Mouse (Mus musculus) olfactory bulb, adult 2 months (tissue): ENCODE data around the gene Asb6.

Experiments used
- CTCF ChIP-seq: fragments of 200-500 bp; IDR thresholded peaks from 2 replicates; pipeline ENCODE4 v1.5.1; 2012; ENCODE audit warnings: low read depth, mild to moderate bottlenecking, low read length, moderate library complexity; ENCODE audit not compliant: insufficient read depth
- POLR2A ChIP-seq: fragments of 200-500 bp; IDR thresholded peaks from 2 replicates; pipeline ENCODE4 v1.6.1; 2012; ENCODE audit warnings: mild to moderate bottlenecking, low read depth, low read length, moderate library complexity; ENCODE audit not compliant: insufficient read depth

DNA sequence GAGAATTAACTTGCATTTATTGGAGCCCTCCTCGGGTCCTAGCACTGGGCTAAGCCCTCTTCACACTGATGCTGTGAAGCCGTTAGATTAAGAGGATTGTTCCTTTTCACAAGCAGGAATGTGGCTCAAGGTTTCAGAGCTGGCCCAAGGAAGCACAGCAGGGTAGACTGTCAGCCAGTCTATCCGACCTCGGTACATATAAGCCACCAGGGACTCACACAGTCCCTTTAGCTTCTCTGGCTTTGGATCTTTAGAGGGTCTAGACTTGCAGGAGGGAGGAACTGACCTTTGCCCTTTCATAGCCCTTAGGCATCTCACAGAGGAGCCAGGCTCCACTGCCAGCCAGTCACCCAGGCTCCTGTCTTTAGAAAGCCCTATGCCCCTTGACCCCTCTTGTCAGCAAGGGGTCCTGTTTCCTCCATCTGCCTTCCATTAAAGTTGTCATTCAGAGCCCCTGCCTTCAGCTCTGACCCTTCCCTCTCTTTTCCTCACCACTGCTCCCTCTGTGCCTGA lies at the start of gene Asb6:
- no peak for TF ChIP-seq POLR2A
- TF ChIP-seq CTCF, result no peak
